Mouse (Mus musculus) heart, adult 2 months (tissue): Measurements from ENCODE around the gene Toporsl.

Experiments used
- CTCF ChIP-seq: fragments of 200-600 bp; IDR thresholded peaks from 2 replicates; pipeline ENCODE4 v1.8.1; 2022; ENCODE audit warnings: antibody characterized with exemption, mild to moderate bottlenecking, moderate library complexity
- POLR2A ChIP-seq: fragments of 200-500 bp; IDR thresholded peaks from 2 replicates; pipeline ENCODE4 v1.6.1; 2011; ENCODE audit warnings: mild to moderate bottlenecking, low read depth, low read length, control low read depth; ENCODE audit not compliant: insufficient read depth

- TF ChIP-seq CTCF (no peak), POLR2A (no peak)
These were observed 38.0 kb upstream of the Toporsl start for GRCm38 (mm10) chr4:52558080-52558479.
